8 mouse cellular contexts compared by ENCODE assay signal in the genomic region with DNA sequence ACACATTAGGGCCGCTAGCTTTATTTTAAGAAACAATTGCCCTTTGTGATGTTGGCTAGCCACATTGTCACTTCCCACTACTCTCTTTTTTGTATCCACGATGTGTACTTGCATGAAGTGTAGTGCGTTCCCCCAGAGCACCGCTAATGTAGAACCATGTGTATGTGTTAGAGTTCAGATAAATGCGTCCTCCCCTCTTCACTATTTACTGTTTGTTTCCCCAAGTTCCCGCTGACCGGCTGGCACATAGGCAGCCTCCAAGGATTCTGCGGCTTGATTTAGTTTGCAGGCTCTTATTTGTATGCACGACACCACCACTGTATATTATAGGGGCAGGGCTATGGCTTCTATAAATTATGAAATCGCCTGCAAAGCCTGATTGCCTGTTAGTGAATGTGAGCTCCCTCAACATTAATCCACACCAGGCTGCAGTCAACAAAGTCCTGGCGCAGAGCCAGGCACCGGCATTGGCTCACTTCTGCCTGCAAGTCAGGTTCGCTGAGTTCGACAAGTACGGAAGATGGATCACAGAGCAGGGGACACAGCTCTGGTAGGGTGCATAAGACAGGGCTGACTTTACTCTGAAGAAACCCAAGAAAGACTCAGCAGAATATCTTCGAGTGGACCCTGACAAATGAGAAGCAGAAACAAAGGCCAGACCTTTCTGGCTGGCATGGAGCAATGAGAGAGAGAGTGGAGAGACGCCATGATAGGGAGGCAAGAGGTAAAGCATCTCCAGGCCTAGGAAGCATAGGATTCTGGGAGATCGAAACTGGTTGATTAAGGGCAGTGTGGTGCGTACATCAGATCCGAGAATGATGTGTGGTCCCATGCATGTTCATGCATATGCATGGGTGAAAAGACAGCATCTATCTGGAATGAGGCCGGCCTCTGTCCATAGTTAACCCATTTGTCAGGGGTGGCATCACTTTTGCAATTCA.
A peak's percentile ranks its signal among the peaks of the same experiment; 100 is the strongest.
DNase-seq lines count a peak whose midpoint lies in the region; ATAC-seq and TF ChIP-seq lines count a peak whose summit lies in the region.

No protein-coding gene starts in this region.

- H3K9ac ChIP-seq in limb, embryonic 11.5 days (ENCODE audit: low read length): no peak overlapping the region
- no peak overlapping the region for H3K9ac ChIP-seq in hindbrain, postnatal 0 days (replicated peaks; ENCODE audit: low read length)

- WGBS in limb, embryonic 11.5 days: 81% methylated on average over 21 of the region's 21 CpGs
- WGBS in limb, embryonic 10.5 days: 87% methylated on average over 21 of the region's 21 CpGs
- 44% methylated on average over 21 of the region's 21 CpGs for WGBS in hindbrain, postnatal 0 days

- ATAC-seq in limb, embryonic 11.5 days (ENCODE audit: insufficient number of reproducible peaks, low FRiP score, low TSS enrichment, low read depth): no peak
- ATAC-seq in hindbrain, postnatal 0 days: 0 out of 2 replicates have a peak, but pooled peaks have one; percentile 47

- H3K27me3 ChIP-seq in limb, embryonic 11.5 days (ENCODE audit: control insufficient read depth, insufficient read depth, low read length): no peaks in the 10 kb centered on the region
- H3K27me3 ChIP-seq in limb, embryonic 10.5 days (ENCODE audit: low read depth, poor library complexity, severe bottlenecking): 0 out of 2 replicates have a peak, but pooled peaks cover 3% of the 10 kb centered on the region
- H3K27me3 ChIP-seq in hindbrain, postnatal 0 days (ENCODE audit: insufficient read depth, low read length): no peaks in the 10 kb centered on the region

- H3K27ac ChIP-seq in limb, embryonic 11.5 days (replicated peaks; ENCODE audit: low read depth, low read length): no peak overlapping the region
- H3K27ac ChIP-seq in limb, embryonic 10.5 days: no peak overlapping the region
- no peak overlapping the region for H3K27ac ChIP-seq in hindbrain, postnatal 0 days

- no peaks in the 10 kb centered on the region for H3K4me1 ChIP-seq in limb, embryonic 11.5 days (ENCODE audit: control insufficient read depth, insufficient read depth, low read length)
- peaks cover 7% of the 10 kb centered on the region; the same call in 1 of the 2 replicates for H3K4me1 ChIP-seq in limb, embryonic 10.5 days
- H3K4me1 ChIP-seq in hindbrain, postnatal 0 days (ENCODE audit: insufficient read depth, low read length): no peaks in the 10 kb centered on the region

- TF ChIP-seq CTCF in hindbrain, postnatal 0 days (IDR thresholded peaks at IDR 0.05; ENCODE audit: low read depth): no peak

- no peaks in the 10 kb centered on the region for H3K36me3 ChIP-seq in limb, embryonic 11.5 days (ENCODE audit: control insufficient read depth, insufficient read depth, low read length)
- no peaks in the 10 kb centered on the region for H3K36me3 ChIP-seq in limb, embryonic 10.5 days
- no peaks in the 10 kb centered on the region for H3K36me3 ChIP-seq in hindbrain, postnatal 0 days (ENCODE audit: insufficient read depth, low read length)

- no peaks in the 10 kb centered on the region for H3K9me3 ChIP-seq in limb, embryonic 11.5 days (ENCODE audit: control insufficient read depth, low read length)
- H3K9me3 ChIP-seq in limb, embryonic 10.5 days (replicated peaks): no peaks in the 10 kb centered on the region
- no peaks in the 10 kb centered on the region for H3K9me3 ChIP-seq in hindbrain, postnatal 0 days (ENCODE audit: low read length)

- peak; percentile 60 to 78 for DNase-seq in cerebellum, postnatal 25 days
- DNase-seq in cerebellum, adult 8-10 months: no peak
- peak; percentile 43 for DNase-seq in limb, embryonic 11.5 days (ENCODE audit: low spot score)
- DNase-seq in limb, embryonic 10.5 days (ENCODE audit: low spot score): no peak
- DNase-seq in hindbrain, postnatal 0 days (ENCODE audit: low spot score): peak; percentile 85
- peak; percentile 38 for DNase-seq in lung, postnatal 10 days
- peak; percentile 21 for DNase-seq in urinary bladder, postnatal 25 days (ENCODE audit: low spot score)
- DNase-seq in spleen, postnatal 36 days (ENCODE audit: low spot score in 2 of 2): no peak

- H3K4me2 ChIP-seq in limb, embryonic 11.5 days (ENCODE audit: low read depth, severe bottlenecking): no peak overlapping the region
- H3K4me2 ChIP-seq in hindbrain, postnatal 0 days (ENCODE audit: low read depth, low read length): peak overlapping the region; percentile 41

- no peak overlapping the region for H3K4me3 ChIP-seq in limb, embryonic 11.5 days (ENCODE audit: low read depth, low read length)
- H3K4me3 ChIP-seq in limb, embryonic 10.5 days: no peak overlapping the region
- H3K4me3 ChIP-seq in hindbrain, postnatal 0 days (ENCODE audit: low read length): no peak overlapping the region

Comparison
In these comparisons a context has a peak if more than half of its experiments do, and no peak if none do; other contexts are left out.
1. DNase-seq: peak in cerebellum, postnatal 25 days (2 of 2), limb, embryonic 11.5 days (single experiment), hindbrain, postnatal 0 days (single experiment), lung, postnatal 10 days (single experiment) and urinary bladder, postnatal 25 days (single experiment); none in cerebellum, adult 8-10 months (single experiment), limb, embryonic 10.5 days (single experiment) and spleen, postnatal 36 days (0 of 2).